17 mouse cellular contexts compared by ENCODE assay signal in the genomic region with DNA sequence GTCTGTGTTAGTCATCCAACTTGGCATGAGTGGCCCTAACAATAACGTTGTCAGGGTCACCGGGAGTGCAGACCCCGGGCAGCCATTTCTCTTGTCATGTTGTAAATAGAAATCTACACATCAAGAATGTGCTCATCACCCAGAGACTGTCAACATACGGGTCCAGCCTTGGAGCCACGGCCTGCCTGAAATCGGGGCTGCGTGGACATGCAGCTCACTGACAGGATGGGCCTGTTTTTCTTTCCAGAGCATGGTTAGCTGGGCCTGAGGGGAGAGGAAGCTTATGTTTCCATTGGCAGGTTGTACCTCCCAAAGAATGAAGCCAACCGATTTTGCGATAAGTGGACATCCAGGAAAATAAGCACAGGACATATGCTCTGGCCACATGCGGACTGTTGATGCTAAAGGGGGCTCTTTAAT.
DNase-seq lines count a peak whose midpoint lies in the region; ATAC-seq lines count a peak whose summit lies in the region.
"Had no signal": no experiment of that assay in that cellular context is flagged by ENCODE, and none has a peak within 500 bp of the region (broad histone marks: within the 10 kb centered on the region; RNA-seq: fewer than 3 reads in every experiment).

No protein-coding gene starts in this region.

- ATAC-seq in heart, embryonic 11.5 days (replicated peaks; ENCODE audit: insufficient number of reproducible peaks, low FRiP score, low TSS enrichment): peak; percentile 59
- no peak for ATAC-seq in limb, embryonic 13.5 days (ENCODE audit: low FRiP score, low read depth)
- ATAC-seq: forebrain, embryonic 15.5 days; intestine, embryonic 16.5 days had no signal

- 63% methylated on average over 10 of the region's 10 CpGs for WGBS in heart, embryonic 11.5 days (ENCODE audit: insufficient replicate concordance)
- WGBS in limb, embryonic 13.5 days: 82% methylated on average over 10 of the region's 10 CpGs

- no peaks in the 10 kb centered on the region for H3K36me3 ChIP-seq in heart, embryonic 11.5 days (ENCODE audit: control insufficient read depth, insufficient read depth, low read length)
- no peaks in the 10 kb centered on the region for H3K36me3 ChIP-seq in limb, embryonic 13.5 days
- H3K36me3 ChIP-seq: forebrain, embryonic 15.5 days; neural tube, embryonic 12.5 days had no signal

- no peak overlapping the region for H3K4me2 ChIP-seq in heart, embryonic 11.5 days
- H3K4me2 ChIP-seq in limb, embryonic 13.5 days (replicated peaks): no peak overlapping the region
- H3K4me2 ChIP-seq: forebrain, embryonic 15.5 days; hindbrain, embryonic 14.5 days; neural tube, embryonic 12.5 days had no signal

- intact Hi-C loops in heart, postnatal 14 days (cut with DNase I): no loop called here

- peak; percentile 96 for DNase-seq in heart, adult 11 months
- DNase-seq in heart, postnatal 14 days: no peak
- DNase-seq in lung, postnatal 25 days (ENCODE audit: low spot score): peak; percentile 69
- DNase-seq in layer of hippocampus, postnatal 10 days (ENCODE audit: low spot score in 2 of 2): no peak
- DNase-seq in thymus, postnatal 14 days: no peak
- DNase-seq in yolk sac, embryonic 10.5 days (ENCODE audit: low spot score): no peak
- DNase-seq: cerebellum, postnatal 36 days; kidney, postnatal 10 days; spleen, adult 18-20 months had no signal

- H3K9me3 ChIP-seq in heart, embryonic 11.5 days (replicated peaks; ENCODE audit: control insufficient read depth, low read length): no peaks in the 10 kb centered on the region
- no peaks in the 10 kb centered on the region for H3K9me3 ChIP-seq in limb, embryonic 13.5 days
- H3K9me3 ChIP-seq: forebrain, embryonic 15.5 days; neural tube, embryonic 12.5 days had no signal

- H3K4me3 ChIP-seq in heart, embryonic 11.5 days (ENCODE audit: low read depth, low read length): no peak overlapping the region
- no peak overlapping the region for H3K4me3 ChIP-seq in limb, embryonic 13.5 days
- H3K4me3 ChIP-seq: erythroblast, embryonic 14.5 days; forebrain, embryonic 15.5 days; left cerebral cortex, adult 2 months; neural tube, embryonic 12.5 days had no signal

- no peak overlapping the region for H3K27ac ChIP-seq in heart, embryonic 11.5 days (ENCODE audit: low read depth, low read length)
- H3K27ac ChIP-seq in limb, embryonic 13.5 days: peak overlapping the region; percentile 49; the same call in 1 of the 2 replicates
- H3K27ac ChIP-seq: forebrain, embryonic 15.5 days; hindbrain, embryonic 14.5 days; left cerebral cortex, adult 2 months; neural tube, embryonic 12.5 days had no signal

- H3K27me3 ChIP-seq in heart, embryonic 11.5 days (ENCODE audit: control insufficient read depth, insufficient read depth, low read length): no peaks in the 10 kb centered on the region
- no peaks in the 10 kb centered on the region for H3K27me3 ChIP-seq in limb, embryonic 13.5 days
- H3K27me3 ChIP-seq: forebrain, embryonic 15.5 days; neural tube, embryonic 12.5 days had no signal

- H3K4me1 ChIP-seq in heart, embryonic 11.5 days (ENCODE audit: control insufficient read depth, insufficient read depth, low read length): no peaks in the 10 kb centered on the region
- peaks cover 53% of the 10 kb centered on the region for H3K4me1 ChIP-seq in limb, embryonic 13.5 days
- H3K4me1 ChIP-seq: forebrain, embryonic 15.5 days; neural tube, embryonic 12.5 days had no signal

- no peak overlapping the region for H3K9ac ChIP-seq in heart, embryonic 11.5 days (ENCODE audit: low read depth, low read length)
- H3K9ac ChIP-seq in limb, embryonic 13.5 days: no peak overlapping the region
- H3K9ac ChIP-seq: forebrain, embryonic 15.5 days; hindbrain, embryonic 14.5 days; neural tube, embryonic 12.5 days had no signal

Comparison
In these comparisons a context has a peak if more than half of its experiments do, and no peak if none do; other contexts are left out.
1. DNase-seq: peak in heart, adult 11 months (single experiment) and lung, postnatal 25 days (single experiment); none in heart, postnatal 14 days (0 of 2), layer of hippocampus, postnatal 10 days (0 of 2), thymus, postnatal 14 days (single experiment) and yolk sac, embryonic 10.5 days (single experiment).